Mouse (Mus musculus) hindbrain, embryonic 11.5 days (tissue): ENCODE measurements at regions not wholly inside any gene's neighbourhood (a gene's known extent, or its start where the extent isn't known, plus 50 kb on each side); places are given as distances from the start of the nearest gene placed in this dataset.
"Not testable (repeated sequence)": the region's sequence is repeated elsewhere in the genome, so short reads cannot be mapped to it uniquely, and the experiment has no call there.

Experiments used
- ATAC-seq: fragments of 200-750 bp; cut with Nextera tagmentation; 2 replicates; pipeline ENCODE4 v1.8.0; 2017; ENCODE audit warnings: mild to moderate bottlenecking, moderate TSS enrichment, moderate library complexity; ENCODE audit not compliant: low FRiP score
- DNase-seq: peaks from one replicate; pipeline ENCODE4 v3.0.0-alpha.2; 2015; ENCODE audit warnings: low spot score
- H3K27ac ChIP-seq: fragments of 300-500 bp; sonication (generic); 2 replicates; pipeline ENCODE4 v1.5.1; 2014; ENCODE audit warnings: mild to moderate bottlenecking, low read depth, low read length
- H3K27me3 ChIP-seq: fragments of 300-500 bp; sonication (generic); 2 replicates; pipeline ENCODE4 v1.6.1; 2014; ENCODE audit warnings: mild to moderate bottlenecking, low read length, moderate library complexity, mixed read lengths; ENCODE audit not compliant: control insufficient read depth, insufficient read depth
- H3K36me3 ChIP-seq: fragments of 300-500 bp; sonication (generic); 2 replicates; pipeline ENCODE4 v1.6.1; 2014; ENCODE audit warnings: mild to moderate bottlenecking, low read length, moderate library complexity, mixed read lengths; ENCODE audit not compliant: control insufficient read depth, insufficient read depth
- H3K4me1 ChIP-seq: fragments of 300-500 bp; sonication (generic); replicated peaks from 2 replicates; pipeline ENCODE4 v1.6.1; 2014; ENCODE audit warnings: low read length, mixed read lengths; ENCODE audit not compliant: control insufficient read depth, insufficient read depth
- H3K4me2 ChIP-seq: fragments of 300-500 bp; sonication (generic); replicated peaks from 2 replicates; pipeline ENCODE4 v1.6.1; 2014; ENCODE audit warnings: mild to moderate bottlenecking, low read depth, low read length
- H3K4me3 ChIP-seq: fragments of 300-500 bp; sonication (generic); 2 replicates; pipeline ENCODE4 v1.5.1; 2014; ENCODE audit warnings: low read depth, low read length
- H3K9ac ChIP-seq: fragments of 300-500 bp; sonication (generic); 2 replicates; pipeline ENCODE4 v1.6.1; 2014; ENCODE audit warnings: low read depth, low read length
- H3K9me3 ChIP-seq: fragments of 300-500 bp; sonication (generic); 2 replicates; pipeline ENCODE4 v1.6.1; 2016; ENCODE audit warnings: low read length; ENCODE audit not compliant: control insufficient read depth
- WGBS: fragments of 180-500 bp; shearing (Covaris S2); extraction: QIAGEN DNeasy Blood & Tissue Kit; methylation state at CpG from one replicate; pipeline ENCODE4 v1.1.7; 2014; 5-methylcytosine and 5-hydroxymethylcytosine counted together

GRCm38 (mm10) chr3:38275321-38275720, 209.3 kb downstream of the Ankrd50 start:
- Histone ChIP-seq H3K27me3 (no peaks in the 10 kb centered on the region), H3K4me2 (no peak overlapping the region), H3K27ac (no peak overlapping the region), H3K9me3 (no peaks in the 10 kb centered on the region), H3K4me1 (no peaks in the 10 kb centered on the region), H3K4me3 (no peak overlapping the region), H3K9ac (no peak overlapping the region), H3K36me3 (no peaks in the 10 kb centered on the region)
- ATAC-seq (no peak), DNase-seq (no peak)
- WGBS: 48% methylated on average over 2 of the region's 2 CpGs

- no peak overlapping the region for H3K27ac ChIP-seq
- H3K9ac ChIP-seq: no peak overlapping the region
- ATAC-seq (no peak), DNase-seq (no peak)
- no peaks in the 10 kb centered on the region for H3K27me3 ChIP-seq
- no peaks in the 10 kb centered on the region for H3K4me1 ChIP-seq
- H3K36me3 ChIP-seq: no peaks in the 10 kb centered on the region
- no peak overlapping the region for H3K4me2 ChIP-seq
- 62% methylated on average over 6 of the region's 6 CpGs for WGBS
- H3K4me3 ChIP-seq: no peak overlapping the region
- no peaks in the 10 kb centered on the region for H3K9me3 ChIP-seq
These were observed 213.9 kb downstream of the Ankrd50 start for GRCm38 (mm10) chr3:38270742-38271141.

DNA sequence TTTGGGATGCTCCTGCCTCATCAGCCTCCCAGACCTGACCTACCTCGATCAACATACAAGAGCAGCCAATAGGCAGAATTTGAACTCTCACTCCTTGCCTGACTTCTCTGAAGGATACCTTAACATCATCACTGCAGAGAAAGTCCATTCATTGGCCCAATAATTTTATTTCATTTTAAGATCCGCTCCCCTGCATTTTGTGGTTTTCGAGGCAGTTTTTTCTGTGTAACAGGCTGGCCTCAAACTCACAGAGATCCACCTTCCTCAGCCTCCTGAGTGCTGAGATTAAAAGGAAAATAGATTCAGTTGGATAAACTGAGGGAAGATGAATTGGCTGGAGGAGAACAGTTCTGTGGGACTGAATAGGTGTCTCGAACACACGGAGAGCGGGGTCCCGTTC, 216.4 kb downstream of the Ankrd50 start:
- no peak for DNase-seq
- Histone ChIP-seq H3K27me3 (no peaks in the 10 kb centered on the region), H3K27ac (no peak overlapping the region), H3K4me3 (no peak overlapping the region), H3K4me1 (peaks cover 6% of the 10 kb centered on the region; the same call in 1 of the 2 replicates), H3K9me3 (no peaks in the 10 kb centered on the region), H3K9ac (no peak overlapping the region), H3K36me3 (no peaks in the 10 kb centered on the region), H3K4me2 (no peak overlapping the region)
- no peak for ATAC-seq
- 96% methylated on average over 7 of the region's 7 CpGs for WGBS

DNA sequence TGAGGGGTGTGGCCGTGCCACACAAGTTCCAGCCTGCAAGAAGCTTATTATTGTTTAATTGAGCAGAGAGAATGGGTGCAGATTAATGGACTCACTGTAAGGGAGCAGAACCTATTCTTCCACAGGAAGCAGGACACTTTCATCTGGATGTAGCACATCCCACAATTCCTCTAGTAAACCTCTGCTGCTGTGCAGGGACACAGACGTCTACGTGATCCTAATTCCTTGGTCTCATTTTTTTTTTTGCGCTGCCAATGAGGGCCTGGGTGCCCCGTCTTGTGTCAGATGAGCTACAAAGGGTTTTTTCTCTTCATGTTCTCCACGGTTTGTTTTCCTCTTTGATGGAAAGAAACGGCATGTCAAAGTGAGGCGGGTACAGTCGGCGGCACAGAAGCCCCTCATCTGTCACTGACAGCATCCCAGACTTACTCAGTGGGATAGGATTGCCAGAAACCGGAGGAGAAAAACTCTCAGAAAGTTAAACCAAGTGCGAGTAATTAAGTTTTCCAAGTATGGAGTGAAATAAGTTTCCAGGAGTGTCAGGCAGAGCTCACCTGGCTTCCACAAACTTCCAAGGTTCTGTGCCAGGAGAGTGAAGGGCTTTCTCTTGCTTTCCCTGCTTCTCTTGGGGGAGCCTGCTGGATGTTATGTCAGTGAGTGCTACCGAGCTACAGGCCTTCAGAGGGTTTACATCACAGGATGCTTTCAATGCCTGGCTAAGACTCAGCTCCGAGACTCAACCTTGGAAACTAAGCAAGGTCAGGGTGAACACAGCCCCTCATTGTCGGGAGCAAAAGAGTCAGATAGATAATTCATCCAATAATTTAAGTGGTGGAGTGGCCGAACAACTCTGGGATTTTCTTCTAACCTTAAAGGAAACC, 221.1 kb downstream of the Ankrd50 start:
- DNase-seq (peak; percentile 52), ATAC-seq (peak; percentile 78)
- 29% methylated on average over 16 of the region's 16 CpGs for WGBS
- H3K9ac ChIP-seq: no peak overlapping the region
- H3K36me3 ChIP-seq: no peaks in the 10 kb centered on the region
- peak overlapping the region; percentile 62 for H3K27ac ChIP-seq
- H3K9me3 ChIP-seq: no peaks in the 10 kb centered on the region
- no peaks in the 10 kb centered on the region for H3K27me3 ChIP-seq
- H3K4me3 ChIP-seq: no peak overlapping the region
- peak overlapping the region; percentile 5; the same call in 1 of the 2 replicates for H3K4me2 ChIP-seq
- H3K4me1 ChIP-seq: peaks cover 14% of the 10 kb centered on the region; the same call in 1 of the 2 replicates

DNA sequence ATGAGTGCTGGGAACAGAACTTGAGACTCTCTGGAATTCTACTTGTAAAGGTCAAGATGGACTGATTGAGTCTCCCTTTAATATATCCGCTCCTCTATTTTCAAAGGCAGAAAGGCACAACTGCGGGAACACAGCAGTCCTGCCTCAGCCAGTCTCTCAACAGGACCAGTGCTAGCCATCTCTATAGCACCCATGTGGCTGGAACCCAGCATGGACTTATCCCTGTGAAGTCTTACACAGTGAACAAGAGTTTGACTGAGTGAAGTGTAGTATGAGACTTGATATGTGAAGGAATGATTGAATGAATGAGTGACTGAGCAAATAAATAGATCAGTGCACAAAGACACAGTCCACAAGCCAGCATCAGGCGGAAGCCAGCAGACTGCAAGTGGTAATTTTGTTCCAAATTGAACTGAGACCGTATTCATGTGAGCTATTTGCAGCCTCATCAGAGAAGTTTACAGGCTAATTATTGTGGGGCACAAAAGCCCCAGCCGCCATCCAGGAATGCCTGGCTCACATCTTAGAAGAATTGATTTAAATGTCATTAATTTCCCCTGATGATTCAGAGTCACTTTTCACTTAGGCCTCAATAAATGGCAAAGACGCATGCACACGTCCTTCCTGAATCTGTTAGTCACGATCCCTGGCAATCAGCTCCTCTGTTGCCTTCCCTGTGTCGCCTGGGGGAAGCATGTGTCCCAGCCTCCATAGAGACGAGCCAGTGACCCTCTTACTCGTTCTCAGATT, 223.1 kb downstream of the Ankrd50 start:
- Histone ChIP-seq H3K27me3 (no peaks in the 10 kb centered on the region), H3K9ac (no peak overlapping the region), H3K4me1 (peaks cover 19% of the 10 kb centered on the region; the same call in 1 of the 2 replicates), H3K4me2 (no peak overlapping the region), H3K4me3 (no peak overlapping the region), H3K9me3 (no peaks in the 10 kb centered on the region), H3K36me3 (no peaks in the 10 kb centered on the region), H3K27ac (no peak overlapping the region)
- 51% methylated on average over 11 of the region's 11 CpGs for WGBS
- ATAC-seq: 0 out of 2 replicates have a peak, but pooled peaks have one; percentile 28
- peak; percentile 17 for DNase-seq

GRCm38 (mm10) chr3:38259223-38259622, 225.4 kb downstream of the Ankrd50 start:
- H3K9ac ChIP-seq, ATAC-seq, H3K36me3 ChIP-seq, DNase-seq, H3K27ac ChIP-seq, H3K4me3 ChIP-seq, H3K27me3 ChIP-seq, H3K9me3 ChIP-seq, H3K4me2 ChIP-seq: not testable (repeated sequence)
- 97% methylated on average over 8 of the region's 8 CpGs for WGBS
- peaks cover 18% of the 10 kb centered on the region; the same call in 1 of the 2 replicates for H3K4me1 ChIP-seq

DNA sequence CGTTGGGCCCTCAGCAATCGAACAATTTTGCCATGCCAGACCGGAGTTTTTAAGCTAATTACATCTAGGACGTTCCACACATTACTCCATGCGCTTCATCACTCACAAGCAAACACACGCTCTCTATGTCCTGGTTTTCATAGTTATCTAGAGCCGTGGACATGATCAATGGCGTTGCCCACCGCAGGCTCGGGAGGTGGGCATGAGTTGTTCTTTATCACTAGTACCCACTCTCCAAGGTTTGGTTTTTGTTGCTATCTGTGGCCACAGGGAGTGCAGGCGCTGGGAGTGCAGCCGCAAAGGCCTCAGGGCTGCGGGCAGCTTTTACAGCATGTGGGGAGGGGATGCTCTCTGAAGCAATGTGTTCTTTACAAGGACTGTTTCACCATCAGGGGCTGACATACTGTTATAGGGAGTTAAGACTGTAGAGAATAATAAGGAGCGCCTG, 226.8 kb downstream of the Ankrd50 start:
- Histone ChIP-seq H3K4me2 (no peak overlapping the region), H3K27ac (no peak overlapping the region), H3K9me3 (no peaks in the 10 kb centered on the region), H3K4me1 (peaks cover 12% of the 10 kb centered on the region; the same call in 1 of the 2 replicates), H3K36me3 (no peaks in the 10 kb centered on the region), H3K4me3 (no peak overlapping the region), H3K9ac (no peak overlapping the region), H3K27me3 (no peaks in the 10 kb centered on the region)
- no peak for ATAC-seq
- no peak for DNase-seq
- WGBS: 71% methylated on average over 14 of the region's 14 CpGs

- Histone ChIP-seq H3K9ac (no peak overlapping the region), H3K36me3 (no peaks in the 10 kb centered on the region), H3K4me2 (no peak overlapping the region), H3K27me3 (no peaks in the 10 kb centered on the region), H3K4me1 (peaks cover 8% of the 10 kb centered on the region; the same call in 1 of the 2 replicates), H3K9me3 (no peaks in the 10 kb centered on the region), H3K4me3 (no peak overlapping the region), H3K27ac (no peak overlapping the region)
- DNase-seq (no peak), ATAC-seq (no peak)
- WGBS: 59% methylated on average over 14 of the region's 14 CpGs
These were observed 227.4 kb downstream of the Ankrd50 start for GRCm38 (mm10) chr3:38257076-38257842.
